Mouse (Mus musculus): ENCODE measurements around the gene Rin2.

Rin2 gene

DNA sequence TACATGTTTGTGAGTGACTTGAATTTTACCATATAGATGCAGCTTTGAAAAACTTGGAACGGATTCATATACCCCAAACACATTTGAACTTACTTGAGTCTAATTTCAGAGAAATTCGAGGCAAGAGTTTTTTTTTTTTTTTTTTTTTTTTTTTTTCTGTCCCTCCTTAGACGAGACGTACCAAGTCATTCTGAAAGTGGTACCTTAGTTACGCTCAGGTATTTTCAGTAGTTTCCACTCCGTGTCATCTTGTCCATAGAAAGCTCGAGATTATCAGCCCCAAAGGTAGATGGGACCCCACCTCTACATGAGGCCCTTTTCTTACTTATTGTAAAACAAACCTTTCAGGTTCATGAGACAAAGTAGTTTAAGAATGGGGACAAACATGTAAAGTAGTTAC, 55.9 kb downstream of the Rin2 start:
- DNase-seq (ENCODE audit: low spot score in 2 of 2), result no peak

GRCm38 (mm10) chr2:145735079-145735478, 60.1 kb downstream of the Rin2 start:
- DNase-seq (ENCODE audit: low spot score in 2 of 2), result no peak

GRCm38 (mm10) chr2:145736543-145736942, 61.5 kb downstream of the Rin2 start:
- DNase-seq (ENCODE audit: low spot score in 2 of 2), result no peak

GRCm38 (mm10) chr2:145737196-145737595, 62.2 kb downstream of the Rin2 start:
- DNase-seq (ENCODE audit: low spot score in 2 of 2), result no peak

DNA sequence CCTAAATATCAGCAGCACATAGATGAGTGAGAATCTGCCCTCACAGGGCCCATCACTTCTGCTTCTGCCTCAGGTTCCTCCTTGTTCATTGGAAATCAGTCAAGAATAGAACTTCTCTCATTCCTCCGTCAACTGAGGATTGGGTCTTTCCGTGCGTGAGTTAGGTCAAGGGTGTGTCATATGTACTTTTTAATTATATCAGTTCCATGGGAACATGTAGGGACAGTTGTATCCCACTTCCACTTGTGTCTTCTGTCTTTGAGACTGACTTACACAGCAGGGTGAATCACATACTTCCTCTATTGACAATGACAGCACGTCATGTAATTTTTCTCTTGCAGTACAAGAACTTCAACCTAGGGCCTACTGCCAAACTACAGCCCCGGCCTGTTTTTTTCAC, 65.7 kb downstream of the Rin2 start:
- no peak for DNase-seq (ENCODE audit: low spot score in 2 of 2)

GRCm38 (mm10) chr2:145742795-145743710, 68.0 kb downstream of the Rin2 start:
- DNase-seq (ENCODE audit: low spot score in 2 of 2), result no peak

- DNase-seq (ENCODE audit: low spot score in 2 of 2), result no peak
Measured at GRCm38 (mm10) chr2:145746406-145746805, 71.4 kb downstream of the Rin2 start.

DNA sequence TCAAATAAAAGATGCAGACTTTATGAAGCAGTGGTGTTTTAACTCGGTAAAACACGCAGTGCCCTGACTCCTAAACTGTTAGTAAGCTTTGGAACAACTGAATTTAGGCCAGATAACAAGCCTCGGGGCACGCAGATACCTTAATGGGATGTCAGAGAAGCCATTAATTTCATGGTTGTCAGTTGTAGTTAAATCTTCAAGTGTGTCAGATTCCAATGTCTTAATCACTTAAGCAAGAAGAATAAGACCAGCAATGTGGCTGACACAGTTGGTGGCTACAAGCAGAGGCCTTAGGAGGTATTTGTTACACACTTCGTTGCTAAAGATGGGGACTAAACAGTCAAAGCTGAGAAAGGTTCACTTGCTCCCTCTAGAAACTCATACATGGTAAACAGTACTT, 74.6 kb downstream of the Rin2 start:
- no peak for DNase-seq (ENCODE audit: low spot score in 2 of 2)

DNA sequence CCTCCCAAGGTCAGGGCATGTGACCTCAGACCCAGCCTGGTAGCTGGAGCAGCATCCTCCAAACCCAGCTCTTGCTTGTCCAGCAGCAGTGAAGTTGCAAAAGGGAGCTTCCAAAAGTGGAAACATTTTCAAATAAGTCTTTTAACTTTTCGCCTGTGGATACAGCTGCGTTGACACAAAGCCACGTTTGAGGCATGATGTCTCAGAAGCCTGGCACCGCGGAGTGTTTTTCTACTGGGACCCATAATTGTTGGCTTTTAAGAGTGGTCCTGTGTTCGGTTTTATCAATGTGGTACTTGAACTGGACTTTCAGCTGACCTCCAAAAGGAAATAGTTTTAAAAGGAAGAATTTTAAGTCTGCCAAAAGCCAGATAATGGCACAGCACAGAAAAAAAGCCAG, 77.6 kb downstream of the Rin2 start:
- DNase-seq (ENCODE audit: low spot score in 2 of 2), result peak in 1 of 2 experiments; percentile 8

- DNase-seq (ENCODE audit: low spot score in 2 of 2), result no peak
Measured at GRCm38 (mm10) chr2:145753973-145754372, 79.0 kb downstream of the Rin2 start.

GRCm38 (mm10) chr2:145755864-145756822, 81.1 kb downstream of the Rin2 start:
- DNase-seq (ENCODE audit: low spot score in 2 of 2), result no peak

GRCm38 (mm10) chr2:145760121-145760520, 85.1 kb downstream of the Rin2 start:
- DNase-seq (ENCODE audit: low spot score in 2 of 2), result no peak

DNA sequence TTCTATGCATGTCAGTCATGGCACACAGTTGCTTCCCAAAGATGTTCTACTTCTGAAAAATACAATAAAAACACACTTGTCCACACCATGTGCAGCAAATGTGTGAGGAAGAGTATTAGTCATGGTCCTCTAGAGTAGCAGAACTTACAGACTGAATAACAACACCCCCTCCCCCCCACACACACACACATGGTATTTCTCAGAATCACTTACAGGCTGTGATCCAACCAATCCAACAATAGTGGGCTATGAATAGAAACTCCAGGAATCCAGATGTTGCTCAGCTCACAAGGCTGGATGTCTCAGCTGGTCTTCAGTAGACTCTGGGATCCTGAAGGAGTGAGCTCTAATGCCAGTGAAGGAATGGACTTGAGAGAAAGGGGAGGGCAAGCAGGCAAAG, 86.4 kb downstream of the Rin2 start:
- no peak for DNase-seq (ENCODE audit: low spot score in 2 of 2)

DNA sequence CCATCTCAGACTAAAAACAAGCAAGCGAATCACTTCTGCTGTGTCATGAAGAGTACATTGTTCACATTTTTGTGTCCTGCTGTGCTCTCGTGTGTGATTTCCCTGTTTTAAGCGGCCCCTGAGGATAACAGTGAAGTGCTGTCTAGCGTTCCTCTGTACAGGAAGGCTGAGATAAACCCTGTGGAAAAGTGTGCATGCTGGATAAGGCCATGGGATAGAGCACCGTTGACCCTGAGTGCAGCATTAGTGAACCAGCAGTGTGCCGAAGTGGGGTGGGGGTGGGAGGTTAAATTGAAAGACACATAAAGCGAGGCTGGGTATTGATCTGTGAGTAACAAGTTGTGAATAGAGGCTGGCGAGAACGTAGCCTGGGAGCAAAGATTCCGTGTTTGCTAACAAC, 94.9 kb downstream of the Rin2 start:
- no peak for DNase-seq (ENCODE audit: low spot score in 2 of 2)

- no peak for DNase-seq (ENCODE audit: low spot score in 2 of 2)
Measured at GRCm38 (mm10) chr2:145770730-145771536, 95.9 kb downstream of the Rin2 start.

DNA sequence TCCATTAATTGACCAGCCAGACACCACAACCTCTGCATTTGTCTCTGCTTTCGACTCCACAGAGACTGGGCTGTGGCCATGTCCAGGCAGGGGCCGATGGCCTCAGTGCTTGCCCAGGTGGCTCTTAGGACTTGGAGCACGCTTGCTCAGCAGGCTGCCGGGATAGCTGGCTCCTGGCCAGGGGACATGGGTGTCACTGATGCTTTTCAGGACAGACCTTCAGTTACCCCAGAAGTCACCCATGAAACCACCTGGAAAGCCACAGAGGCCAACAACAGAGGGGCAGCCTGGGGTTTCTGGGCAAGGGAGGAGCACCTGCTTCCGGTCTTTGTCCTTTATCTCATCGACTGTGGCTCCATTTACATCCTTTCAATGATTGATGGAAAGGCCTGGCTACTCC, 108.2 kb downstream of the Rin2 start:
- DNase-seq (ENCODE audit: low spot score in 2 of 2), result no peak

GRCm38 (mm10) chr2:145784246-145784935, 109.4 kb downstream of the Rin2 start:
- DNase-seq (ENCODE audit: low spot score in 2 of 2), result no peak

DNA sequence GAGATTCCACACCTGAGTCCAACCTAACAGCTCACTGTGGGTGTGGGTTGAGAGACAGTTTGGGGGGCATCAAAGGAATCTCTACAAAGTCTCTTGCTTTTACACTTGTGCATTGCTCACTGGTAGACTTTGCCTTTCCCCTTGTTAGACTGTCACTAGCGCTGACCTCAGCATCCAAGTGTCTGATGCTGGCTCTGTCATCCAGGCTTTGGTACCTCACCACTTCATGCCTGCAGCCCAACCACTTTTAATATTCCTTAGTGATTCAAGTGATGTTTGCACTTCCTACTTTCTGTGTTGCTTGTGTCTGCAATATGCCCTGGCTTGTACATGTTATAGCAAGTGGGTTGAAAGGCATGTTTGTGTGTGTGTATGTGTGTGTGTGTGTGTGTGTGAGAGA, 109.9 kb downstream of the Rin2 start:
- no peak for DNase-seq (ENCODE audit: low spot score in 2 of 2)

- no peak for DNase-seq (ENCODE audit: low spot score in 2 of 2)
Measured at GRCm38 (mm10) chr2:145785758-145786617, 111.0 kb downstream of the Rin2 start.

DNA sequence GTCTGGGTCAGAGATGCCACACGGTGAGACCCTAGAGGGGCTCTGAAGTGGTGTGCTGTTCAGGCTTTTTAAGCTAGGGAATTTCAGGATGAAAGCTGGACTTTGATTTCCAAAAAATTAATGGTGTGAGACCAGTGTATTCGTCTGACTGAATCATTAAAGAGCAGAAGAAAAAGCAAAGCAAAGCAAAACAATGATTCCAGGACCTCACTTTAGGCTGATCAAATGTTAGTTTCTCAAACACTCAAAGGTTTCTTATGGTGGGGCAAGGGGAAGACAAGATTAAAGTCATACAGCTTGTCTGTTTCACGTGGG, 111.6 kb downstream of the Rin2 start:
- DNase-seq (ENCODE audit: low spot score in 2 of 2), result no peak

Measured in left cerebral cortex, adult 9 months (tissue).